Mouse (Mus musculus): ENCODE measurements around the gene Unc119. TPM values are rescaled to one million over a fixed set of nuclear protein-coding genes. Genes with fewer than 3 reads are reported as not detected.

Gene Unc119
- polyA plus RNA-seq (2015; fragmentation: Nextera tagmentation; extraction: Ambion mirVana), result 34.0 and 37.1 TPM in 2 replicates

DNA sequence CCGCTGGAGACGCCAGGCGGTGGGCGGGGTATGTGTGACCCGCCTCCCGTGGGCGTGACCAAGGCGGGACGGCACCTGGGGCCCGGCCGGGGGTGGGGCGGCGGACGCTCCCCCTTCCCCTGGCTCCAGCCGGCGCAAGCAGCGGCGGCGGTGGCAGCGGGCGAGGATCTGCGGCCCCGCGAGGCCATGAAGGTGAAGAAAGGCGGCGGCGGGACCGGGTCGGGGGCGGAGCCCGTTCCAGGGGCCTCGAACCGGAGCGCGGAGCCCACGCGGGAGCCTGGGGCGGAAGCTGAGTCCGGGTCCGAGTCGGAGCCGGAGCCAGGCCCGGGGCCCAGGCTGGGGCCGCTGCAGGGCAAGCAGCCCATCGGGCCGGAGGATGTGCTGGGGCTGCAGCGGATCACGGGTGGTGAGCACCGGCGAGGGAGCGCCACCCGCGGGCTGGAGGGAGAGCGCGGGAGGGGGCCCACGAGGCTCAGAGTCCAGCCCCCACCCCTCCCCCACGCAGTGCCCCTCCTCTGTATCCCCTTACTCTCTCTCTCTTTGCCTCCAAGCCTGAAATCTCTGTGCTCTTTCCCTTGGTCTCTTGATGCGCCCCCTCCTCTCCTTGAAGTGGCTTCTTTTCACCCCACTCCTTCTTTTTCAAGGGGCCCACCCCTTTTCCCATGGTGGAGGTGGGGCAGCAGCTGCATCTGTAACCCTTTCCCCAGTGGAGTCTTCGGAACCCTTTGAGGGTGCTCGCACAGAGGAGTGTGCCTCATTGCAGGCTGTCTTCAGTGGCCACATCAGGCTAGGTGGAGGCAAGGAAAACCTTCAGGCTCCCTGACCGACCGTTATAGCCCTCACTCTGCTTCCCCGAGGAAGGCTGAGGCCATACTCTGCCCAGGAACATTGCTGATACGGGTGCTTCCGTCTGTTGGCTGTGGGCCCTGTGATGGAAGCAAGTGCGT, at the start of gene Unc119:
TSS of gene Unc119 (plus strand) at position 102 of the 947 bp plus-strand sequence.
- Histone ChIP-seq H3K36me3 (ENCODE audit: control insufficient read depth, insufficient read depth) (peaks cover 10% of the 10 kb centered on the region), H3K4me3 (ENCODE audit: low read length) (peak within 1 kb of the TSS; percentile 88), H3K27me3 (ENCODE audit: control insufficient read depth, insufficient read depth, low read length) (no peaks in the 10 kb centered on the region), H3K4me1 (ENCODE audit: control insufficient read depth, insufficient read depth, low read length) (peaks cover 35% of the 10 kb centered on the region), H3K27ac (ENCODE audit: low read length) (peak within 1 kb of the TSS; percentile 77), H3K9ac (ENCODE audit: low read length) (peak within 1 kb of the TSS; percentile 92), H3K9me3 (replicated peaks; ENCODE audit: control insufficient read depth, low read length) (no peaks in the 10 kb centered on the region), H3K4me2 (ENCODE audit: low read depth, low read length) (peak within 1 kb of the TSS; percentile 93)
- WGBS, result 2% methylated on average over 52 of the region's 66 CpGs
- ATAC-seq (replicated peaks; ENCODE audit: extremely low read depth, insufficient read depth, low FRiP score), result peak; percentile 82

DNA sequence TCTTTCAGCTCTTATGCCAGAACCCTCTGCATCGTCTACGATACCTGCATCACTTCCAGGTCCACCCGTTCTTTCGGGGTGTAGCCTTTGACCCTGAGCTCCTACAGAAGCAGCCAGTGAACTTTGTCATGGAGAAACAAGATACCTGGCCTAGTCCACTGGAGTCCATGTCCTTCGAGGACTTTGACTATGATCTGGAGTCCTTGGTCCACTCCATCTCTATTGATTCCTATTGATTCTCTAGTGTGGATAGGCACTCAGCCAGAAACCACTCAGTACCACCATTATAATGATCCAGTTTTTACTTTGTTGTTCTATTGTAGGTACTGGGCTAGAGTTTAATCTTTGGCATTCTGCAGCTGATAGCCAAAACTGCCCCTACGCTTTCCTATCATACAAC, 48.7 kb upstream of the Unc119 start:
- Histone ChIP-seq H3K4me3 (ENCODE audit: low read length) (no peak overlapping the region), H3K36me3 (ENCODE audit: control insufficient read depth, insufficient read depth) (peaks cover 12% of the 10 kb centered on the region; the same call in 1 of the 2 replicates), H3K9ac (ENCODE audit: low read length) (no peak overlapping the region), H3K4me2 (ENCODE audit: low read depth, low read length) (no peak overlapping the region), H3K4me1 (ENCODE audit: control insufficient read depth, insufficient read depth, low read length) (no peaks in the 10 kb centered on the region), H3K9me3 (replicated peaks; ENCODE audit: control insufficient read depth, low read length) (no peaks in the 10 kb centered on the region), H3K27ac (ENCODE audit: low read length) (no peak overlapping the region), H3K27me3 (ENCODE audit: control insufficient read depth, insufficient read depth, low read length) (no peaks in the 10 kb centered on the region)
- ATAC-seq (replicated peaks; ENCODE audit: extremely low read depth, insufficient read depth, low FRiP score), result no peak
- WGBS, result 90% methylated on average over 6 of the region's 6 CpGs

- Histone ChIP-seq H3K4me3 (ENCODE audit: low read length) (peak overlapping the region; percentile 86), H3K9me3 (replicated peaks; ENCODE audit: control insufficient read depth, low read length) (no peaks in the 10 kb centered on the region), H3K4me1 (ENCODE audit: control insufficient read depth, insufficient read depth, low read length) (0 out of 2 replicates have a peak, but pooled peaks cover 11% of the 10 kb centered on the region), H3K27me3 (ENCODE audit: control insufficient read depth, insufficient read depth, low read length) (no peaks in the 10 kb centered on the region), H3K4me2 (ENCODE audit: low read depth, low read length) (peak overlapping the region; percentile 86), H3K9ac (ENCODE audit: low read length) (peak overlapping the region; percentile 84), H3K36me3 (ENCODE audit: control insufficient read depth, insufficient read depth) (peaks cover 14% of the 10 kb centered on the region), H3K27ac (ENCODE audit: low read length) (peak overlapping the region; percentile 63)
- ATAC-seq (replicated peaks; ENCODE audit: extremely low read depth, insufficient read depth, low FRiP score), result 0 out of 2 replicates have a peak, but pooled peaks have one; percentile 19
- 60% methylated on average over 7 of the region's 7 CpGs for WGBS
Observed at GRCm38 (mm10) chr11:78300917-78301316, 42.4 kb upstream of the Unc119 start.

DNA sequence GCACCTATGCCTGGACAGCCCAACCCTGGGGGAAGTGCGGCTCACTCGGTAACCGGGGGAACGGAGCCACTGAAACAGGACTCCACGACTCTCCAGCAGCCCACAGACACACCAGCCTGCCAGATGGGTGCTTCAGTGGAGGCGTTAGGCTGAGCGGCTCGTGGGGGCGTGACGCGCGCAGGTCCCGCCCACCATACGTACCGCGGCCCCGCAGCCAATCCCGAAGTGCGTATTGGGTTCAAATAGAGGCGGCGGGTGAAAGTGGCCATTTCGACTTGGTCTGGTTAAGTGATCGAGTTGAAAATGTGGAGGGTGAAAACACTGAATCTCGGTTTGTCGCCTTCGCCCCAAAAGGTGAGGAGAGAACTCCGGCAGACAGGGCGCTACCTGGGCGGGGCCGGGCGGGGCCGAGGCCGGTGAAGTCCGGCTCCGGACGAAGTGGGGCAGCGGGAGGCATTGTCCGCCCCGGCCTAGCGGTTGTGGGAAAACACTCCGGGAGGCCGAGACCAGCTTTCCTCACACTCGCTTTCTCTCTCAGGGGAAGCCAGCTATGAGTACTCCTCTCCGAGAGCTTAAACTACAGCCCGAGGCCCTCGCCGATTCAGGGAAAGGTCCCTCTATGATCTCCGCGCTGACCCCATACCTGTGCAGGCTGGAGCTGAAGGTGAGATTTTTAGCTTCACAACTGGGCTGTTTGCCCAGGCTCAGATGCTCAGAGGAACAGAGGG, 41.8 kb upstream of the Unc119 start, which contains the start of gene Spag5:
TSS of gene Spag5 (plus strand) at position 173 of the 728 bp plus-strand sequence.
- peak within 1 kb of the TSS; percentile 86 for H3K4me3 ChIP-seq (ENCODE audit: low read length)
- peak; percentile 99 for ATAC-seq (replicated peaks; ENCODE audit: extremely low read depth, insufficient read depth, low FRiP score)
- no peaks in the 10 kb centered on the region for H3K9me3 ChIP-seq (replicated peaks; ENCODE audit: control insufficient read depth, low read length)
- no peaks in the 10 kb centered on the region for H3K27me3 ChIP-seq (ENCODE audit: control insufficient read depth, insufficient read depth, low read length)
- 0% methylated on average over 49 of the region's 49 CpGs for WGBS
- peak within 1 kb of the TSS; percentile 84 for H3K9ac ChIP-seq (ENCODE audit: low read length)
- peak within 1 kb of the TSS; percentile 86 for H3K4me2 ChIP-seq (ENCODE audit: low read depth, low read length)
- H3K36me3 ChIP-seq (ENCODE audit: control insufficient read depth, insufficient read depth), result peaks cover 15% of the 10 kb centered on the region
- H3K27ac ChIP-seq (ENCODE audit: low read length), result peak within 1 kb of the TSS; percentile 73
- H3K4me1 ChIP-seq (ENCODE audit: control insufficient read depth, insufficient read depth, low read length), result peaks cover 11% of the 10 kb centered on the region; the same call in 1 of the 2 replicates

DNA sequence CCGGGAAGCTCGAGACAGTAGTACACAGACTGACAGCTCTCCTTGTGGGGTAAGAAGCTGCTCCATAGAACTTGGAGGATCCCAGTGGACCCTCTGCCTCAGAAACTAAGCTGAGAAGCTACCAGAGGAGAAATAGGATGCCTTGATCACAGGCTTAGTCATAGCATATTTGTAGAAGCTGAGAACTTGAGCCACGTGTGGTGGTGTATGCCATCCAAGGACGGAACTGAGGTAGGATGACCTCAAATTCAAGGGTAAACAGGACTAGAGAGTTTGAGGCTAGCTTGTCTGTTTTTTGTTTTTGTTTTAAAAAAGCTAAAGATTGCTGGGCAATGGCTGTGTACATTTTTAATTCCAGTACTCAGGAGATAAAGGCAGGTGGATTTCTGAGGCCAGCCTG, 38.0 kb upstream of the Unc119 start:
- 83% methylated on average over 4 of the region's 4 CpGs for WGBS
- Histone ChIP-seq H3K4me3 (ENCODE audit: low read length) (no peak overlapping the region), H3K9me3 (replicated peaks; ENCODE audit: control insufficient read depth, low read length) (no peaks in the 10 kb centered on the region), H3K36me3 (ENCODE audit: control insufficient read depth, insufficient read depth) (peaks cover 28% of the 10 kb centered on the region), H3K4me1 (ENCODE audit: control insufficient read depth, insufficient read depth, low read length) (peaks cover 11% of the 10 kb centered on the region; the same call in 1 of the 2 replicates), H3K9ac (ENCODE audit: low read length) (no peak overlapping the region), H3K27ac (ENCODE audit: low read length) (no peak overlapping the region), H3K27me3 (ENCODE audit: control insufficient read depth, insufficient read depth, low read length) (no peaks in the 10 kb centered on the region), H3K4me2 (ENCODE audit: low read depth, low read length) (no peak overlapping the region)
- no peak for ATAC-seq (replicated peaks; ENCODE audit: extremely low read depth, insufficient read depth, low FRiP score)

GRCm38 (mm10) chr11:78310861-78311511, 32.3 kb upstream of the Unc119 start:
- Histone ChIP-seq H3K4me3 (ENCODE audit: low read length) (no peak overlapping the region), H3K36me3 (ENCODE audit: control insufficient read depth, insufficient read depth) (peaks cover 43% of the 10 kb centered on the region), H3K9me3 (replicated peaks; ENCODE audit: control insufficient read depth, low read length) (no peaks in the 10 kb centered on the region), H3K4me2 (ENCODE audit: low read depth, low read length) (no peak overlapping the region), H3K27me3 (ENCODE audit: control insufficient read depth, insufficient read depth, low read length) (no peaks in the 10 kb centered on the region), H3K4me1 (ENCODE audit: control insufficient read depth, insufficient read depth, low read length) (no peaks in the 10 kb centered on the region; the same call in 1 of the 2 replicates), H3K27ac (ENCODE audit: low read length) (no peak overlapping the region), H3K9ac (ENCODE audit: low read length) (no peak overlapping the region)
- ATAC-seq (replicated peaks; ENCODE audit: extremely low read depth, insufficient read depth, low FRiP score), result no peak
- WGBS, result 92% methylated on average over 8 of the region's 8 CpGs

GRCm38 (mm10) chr11:78313662-78314061, 29.6 kb upstream of the Unc119 start:
- no peaks in the 10 kb centered on the region for H3K4me1 ChIP-seq (ENCODE audit: control insufficient read depth, insufficient read depth, low read length)
- ATAC-seq (replicated peaks; ENCODE audit: extremely low read depth, insufficient read depth, low FRiP score), result no peak
- no peak overlapping the region for H3K9ac ChIP-seq (ENCODE audit: low read length)
- H3K36me3 ChIP-seq (ENCODE audit: control insufficient read depth, insufficient read depth), result peaks cover 56% of the 10 kb centered on the region
- H3K27ac ChIP-seq (ENCODE audit: low read length), result peak overlapping the region; percentile 14; the same call in 1 of the 2 replicates
- H3K4me3 ChIP-seq (ENCODE audit: low read length), result no peak overlapping the region
- H3K27me3 ChIP-seq (ENCODE audit: control insufficient read depth, insufficient read depth, low read length), result no peaks in the 10 kb centered on the region
- 73% methylated on average over 2 of the region's 2 CpGs for WGBS
- no peaks in the 10 kb centered on the region for H3K9me3 ChIP-seq (replicated peaks; ENCODE audit: control insufficient read depth, low read length)
- H3K4me2 ChIP-seq (ENCODE audit: low read depth, low read length), result no peak overlapping the region

GRCm38 (mm10) chr11:78318411-78318810, 24.9 kb upstream of the Unc119 start:
- Histone ChIP-seq H3K4me2 (ENCODE audit: low read depth, low read length) (no peak overlapping the region), H3K27me3 (ENCODE audit: control insufficient read depth, insufficient read depth, low read length) (no peaks in the 10 kb centered on the region), H3K9ac (ENCODE audit: low read length) (no peak overlapping the region), H3K4me1 (ENCODE audit: control insufficient read depth, insufficient read depth, low read length) (peaks cover 9% of the 10 kb centered on the region; the same call in 1 of the 2 replicates), H3K4me3 (ENCODE audit: low read length) (no peak overlapping the region), H3K36me3 (ENCODE audit: control insufficient read depth, insufficient read depth) (peaks cover 71% of the 10 kb centered on the region), H3K27ac (ENCODE audit: low read length) (no peak overlapping the region), H3K9me3 (replicated peaks; ENCODE audit: control insufficient read depth, low read length) (no peaks in the 10 kb centered on the region)
- WGBS, result 88% methylated on average over 2 of the region's 2 CpGs
- ATAC-seq (replicated peaks; ENCODE audit: extremely low read depth, insufficient read depth, low FRiP score), result no peak
